Mouse (Mus musculus) ES-E14 (cell line): ENCODE measurements at regions not wholly inside any gene's neighbourhood (a gene's known extent, or its start where the extent isn't known, plus 50 kb on each side); places are given as distances from the start of the nearest gene placed in this dataset.

Experiments
- DNase-seq: peaks from one replicate; pipeline ENCODE4 v3.0.0-alpha.2; 2013; ENCODE audit warnings: low read depth, low spot score
- H3K27ac ChIP-seq: 2 replicates; pipeline ENCODE4 v1.5.1; 2012; ENCODE audit warnings: low read depth, mild to moderate bottlenecking, low read length, moderate library complexity, mixed read lengths; ENCODE audit not compliant: poor library complexity, insufficient read depth, severe bottlenecking
- H3K36me3 ChIP-seq: 2 replicates; pipeline ENCODE4 v1.6.1; 2012; ENCODE audit warnings: mild to moderate bottlenecking, low read length, moderate library complexity, mixed read lengths; ENCODE audit not compliant: control insufficient read depth, poor library complexity, insufficient read depth, severe bottlenecking
- H3K4me1 ChIP-seq, 2 experiments: fragments of 150-350 bp in 1 of 2; sonication (generic) in 1 of 2; 2 replicates each; pipeline ENCODE4 v1.6.1; 2012; ENCODE audit warnings: low read length in 2 of 2, mild to moderate bottlenecking in 1 of 2, mixed read lengths in 1 of 2; ENCODE audit not compliant: control insufficient read depth in 2 of 2, insufficient read depth in 2 of 2, poor library complexity in 1 of 2
- H3K4me3 ChIP-seq, 2 experiments: fragments of 150-350 bp in 1 of 2; sonication (generic) in 1 of 2; 2 replicates each; pipeline ENCODE4 v1.5.1; 2012; ENCODE audit warnings: low read length in 2 of 2, low read depth in 1 of 2, mild to moderate bottlenecking in 1 of 2, mixed read lengths in 1 of 2; ENCODE audit not compliant: insufficient read depth in 1 of 2, poor library complexity in 1 of 2, severe bottlenecking in 1 of 2
- H3K9ac ChIP-seq: 2 replicates; pipeline ENCODE4 v1.6.1; 2012; ENCODE audit warnings: low read depth, mild to moderate bottlenecking, low read length, mixed read lengths; ENCODE audit not compliant: poor library complexity, insufficient read depth, severe bottlenecking
- H3K9me3 ChIP-seq: fragments of 150-350 bp; sonication (generic); 2 replicates; pipeline ENCODE4 v1.6.1; 2012; ENCODE audit warnings: low read depth, mild to moderate bottlenecking, low read length; ENCODE audit not compliant: control insufficient read depth, insufficient read depth
- CHD2 ChIP-seq: IDR thresholded peaks from 2 replicates; pipeline ENCODE4 v1.6.1; 2014; ENCODE audit warnings: mild to moderate bottlenecking, low read depth, low read length, inconsistent platforms
- HCFC1 ChIP-seq: IDR thresholded peaks from 2 replicates; pipeline ENCODE4 v1.6.1; 2012; ENCODE audit warnings: low read length, inconsistent platforms, borderline replicate concordance; ENCODE audit not compliant: insufficient read depth
- MAFK ChIP-seq: IDR thresholded peaks from 2 replicates; pipeline ENCODE4 v1.6.1; 2014; ENCODE audit warnings: mild to moderate bottlenecking, low read depth, low read length, inconsistent platforms; ENCODE audit not compliant: insufficient read depth
- ZC3H11A ChIP-seq: IDR thresholded peaks from 2 replicates; pipeline ENCODE4 v1.6.1; 2012; ENCODE audit warnings: low read depth, mild to moderate bottlenecking, inconsistent platforms, low read length, borderline replicate concordance
- ZNF384 ChIP-seq: IDR thresholded peaks from 2 replicates; pipeline ENCODE4 v1.6.1; 2012; ENCODE audit warnings: low read depth, low read length, inconsistent platforms
- in situ Hi-C, 2 experiments: fragments of 600-800 bp; cut with MboI; formaldehyde crosslinking; loops; one replicate each; pipeline ENCODE4 v1.15.1; 2025; ENCODE audit warnings: low sequenced_read_pairs in 2 of 2, inconsistent platforms in 1 of 2; ENCODE audit not compliant: unreplicated experiment in 2 of 2

DNA sequence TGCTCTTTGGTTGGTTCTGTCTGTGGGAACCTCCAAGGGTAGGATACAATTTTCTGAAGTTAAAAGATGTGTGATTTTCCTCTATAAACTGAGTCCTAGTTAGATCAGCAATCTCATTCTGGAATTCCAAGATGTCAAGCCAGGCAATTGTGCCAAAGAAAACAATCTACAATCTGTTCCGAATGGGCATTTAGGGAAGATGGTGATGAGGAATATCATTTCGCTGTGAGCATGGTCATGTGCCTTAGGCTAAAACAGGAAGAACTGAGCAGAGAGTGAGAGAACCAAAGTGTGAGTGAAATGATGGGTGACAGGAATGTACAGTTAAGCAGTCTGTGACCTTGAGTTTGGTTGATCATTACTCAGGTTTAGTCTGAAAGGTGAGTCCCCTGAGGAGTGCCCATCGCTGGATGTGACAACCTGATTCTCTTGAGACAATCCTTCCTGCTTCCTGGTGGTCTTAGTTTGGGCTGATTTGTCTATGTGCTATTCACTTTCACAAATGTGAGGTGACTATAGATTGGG lies 504.1 kb downstream of the Btbd3 start:
- Histone ChIP-seq H3K9ac (no peak overlapping the region), H3K4me1 (no peaks in the 10 kb centered on the region), H3K27ac (no peak overlapping the region), H3K9me3 (no peaks in the 10 kb centered on the region), H3K4me3 (no peak overlapping the region), H3K36me3 (no peaks in the 10 kb centered on the region)
- DNase-seq, result no peak
- TF ChIP-seq ZC3H11A (no peak), HCFC1 (no peak), CHD2 (no peak), MAFK (no peak), ZNF384 (no peak)
- in situ Hi-C loops, result no loop called here

DNA sequence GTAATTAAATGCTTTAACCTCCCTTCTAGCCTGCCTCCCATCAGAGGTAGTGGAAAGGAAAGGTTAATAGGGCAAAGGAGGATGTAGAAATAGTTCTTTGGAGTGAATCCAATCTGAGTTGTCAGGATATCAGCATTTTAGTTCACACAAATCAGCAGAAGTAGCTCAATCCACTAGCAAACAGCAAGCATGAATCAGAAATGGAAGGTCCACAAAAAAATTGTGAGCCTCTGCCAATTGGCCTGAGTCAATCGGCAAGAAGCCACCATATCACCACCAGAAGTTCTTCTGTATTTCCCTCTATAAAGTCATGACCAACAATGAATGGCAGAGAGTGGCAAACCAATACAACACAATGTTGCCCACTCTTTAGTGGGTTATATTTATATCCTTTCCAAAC lies 505.0 kb downstream of the Btbd3 start:
- no peak for DNase-seq
- Histone ChIP-seq H3K9me3 (no peaks in the 10 kb centered on the region), H3K4me3 (no peak overlapping the region), H3K9ac (no peak overlapping the region), H3K4me1 (no peaks in the 10 kb centered on the region), H3K27ac (no peak overlapping the region), H3K36me3 (no peaks in the 10 kb centered on the region)
- in situ Hi-C loops, result no loop called here
- TF ChIP-seq ZNF384 (no peak), ZC3H11A (no peak), MAFK (no peak), HCFC1 (no peak), CHD2 (no peak)

- no peaks in the 10 kb centered on the region for H3K9me3 ChIP-seq
- in situ Hi-C loops, result no loop called here
- no peak overlapping the region for H3K4me3 ChIP-seq
- no peak for TF ChIP-seq ZC3H11A
- no peak for TF ChIP-seq ZNF384
- no peak for TF ChIP-seq HCFC1
- no peak for TF ChIP-seq MAFK
- no peak for TF ChIP-seq CHD2
- no peak for DNase-seq
- H3K4me1 ChIP-seq, result no peaks in the 10 kb centered on the region
- H3K36me3 ChIP-seq, result no peaks in the 10 kb centered on the region
- no peak overlapping the region for H3K27ac ChIP-seq
- no peak overlapping the region for H3K9ac ChIP-seq
Measured at GRCm38 (mm10) chr2:138766275-138766842, 510.0 kb downstream of the Btbd3 start.

- no peak overlapping the region for H3K27ac ChIP-seq
Measured at GRCm38 (mm10) chr2:138783781-138784180, 527.4 kb downstream of the Btbd3 start.

More at GRCm38 (mm10) chr2:138783781-138784180, 527.4 kb downstream of the Btbd3 start:
- DNase-seq, result no peak
- TF ChIP-seq ZC3H11A (no peak), ZNF384 (no peak), MAFK (no peak), CHD2 (no peak), HCFC1 (no peak)
- H3K36me3 ChIP-seq, result no peaks in the 10 kb centered on the region
- H3K9ac ChIP-seq, result no peak overlapping the region
- H3K4me1 ChIP-seq, result no peaks in the 10 kb centered on the region
- no peak overlapping the region for H3K4me3 ChIP-seq
- in situ Hi-C loops, result no loop called here
- H3K9me3 ChIP-seq, result no peaks in the 10 kb centered on the region
